Mouse (Mus musculus): ENCODE data around the gene Garnl3. TPM values are rescaled to one million over a fixed set of nuclear protein-coding genes. Genes with fewer than 3 reads are reported as not detected.
"Not testable (repeated sequence)": the region's sequence is repeated elsewhere in the genome, so short reads cannot be mapped to it uniquely, and the experiment has no call there.

The Garnl3 gene
- total and polyA plus RNA-seq, 3 experiments, result 0.55 to 2.6 TPM; not detected in 1

- Histone ChIP-seq H3K4me3 (ENCODE audit: low read depth, low read length) (no peak overlapping the region), H3K27me3 (ENCODE audit: insufficient read depth, low read length) (peaks cover 4% of the 10 kb centered on the region), H3K4me1 (ENCODE audit: insufficient read depth, low read depth, low read length) (no peaks in the 10 kb centered on the region), H3K36me3 (replicated peaks) (no peaks in the 10 kb centered on the region), H3K9me3 (replicated peaks) (no peaks in the 10 kb centered on the region)
- DNase-seq (ENCODE audit: low spot score), result no peak
- no peak for TF ChIP-seq TAL1 (conservative IDR thresholded peaks at IDR 0.05; ENCODE audit: low read depth, low read length)
- TF ChIP-seq CTCF (IDR thresholded peaks at IDR 0.05; ENCODE audit: low read depth, low read length), result no peak
- TF ChIP-seq GATA1 (IDR thresholded peaks at IDR 0.05; ENCODE audit: borderline replicate concordance, low read length), result no peak
- no peak for TF ChIP-seq GATA2 (IDR thresholded peaks at IDR 0.05; ENCODE audit: borderline replicate concordance, low read depth, low read length)
- no peak for TF ChIP-seq POLR2AphosphoS5 (IDR thresholded peaks at IDR 0.05; ENCODE audit: insufficient replicate concordance, low read depth, low read length)
- no peak for ATAC-seq (ENCODE audit: extremely low read depth, insufficient number of reproducible peaks, low FRiP score, poor library complexity, severe bottlenecking)
These were observed 114.3 kb downstream of the Garnl3 start for GRCm38 (mm10) chr2:33017191-33017590.

GRCm38 (mm10) chr2:33014877-33015276 lies 116.6 kb downstream of the Garnl3 start:
- no peaks in the 10 kb centered on the region for H3K9me3 ChIP-seq (replicated peaks)
- no peak for DNase-seq (ENCODE audit: low spot score)
- no peaks in the 10 kb centered on the region for H3K4me1 ChIP-seq (ENCODE audit: insufficient read depth, low read depth, low read length)
- ATAC-seq (ENCODE audit: extremely low read depth, insufficient number of reproducible peaks, low FRiP score, poor library complexity, severe bottlenecking), result no peak
- no peaks in the 10 kb centered on the region for H3K36me3 ChIP-seq (replicated peaks)
- H3K4me3 ChIP-seq (ENCODE audit: low read depth, low read length), result no peak overlapping the region
- peaks cover 9% of the 10 kb centered on the region for H3K27me3 ChIP-seq (ENCODE audit: insufficient read depth, low read length)
- TF ChIP-seq GATA1 (IDR thresholded peaks at IDR 0.05; ENCODE audit: borderline replicate concordance, low read length), result no peak
- no peak for TF ChIP-seq GATA2 (IDR thresholded peaks at IDR 0.05; ENCODE audit: borderline replicate concordance, low read depth, low read length)
- TF ChIP-seq CTCF (IDR thresholded peaks at IDR 0.05; ENCODE audit: low read depth, low read length), result no peak
- no peak for TF ChIP-seq POLR2AphosphoS5 (IDR thresholded peaks at IDR 0.05; ENCODE audit: insufficient replicate concordance, low read depth, low read length)
- no peak for TF ChIP-seq TAL1 (conservative IDR thresholded peaks at IDR 0.05; ENCODE audit: low read depth, low read length)

- not testable (repeated sequence) for DNase-seq (ENCODE audit: low spot score); H3K4me3 ChIP-seq (ENCODE audit: low read depth, low read length); H3K4me1 ChIP-seq (ENCODE audit: insufficient read depth, low read depth, low read length); H3K36me3 ChIP-seq (replicated peaks); H3K9me3 ChIP-seq (replicated peaks); ATAC-seq (ENCODE audit: extremely low read depth, insufficient number of reproducible peaks, low FRiP score, poor library complexity, severe bottlenecking)
- peaks cover 29% of the 10 kb centered on the region for H3K27me3 ChIP-seq (ENCODE audit: insufficient read depth, low read length)
These were observed 122.4 kb downstream of the Garnl3 start for GRCm38 (mm10) chr2:33009055-33009454.

DNA sequence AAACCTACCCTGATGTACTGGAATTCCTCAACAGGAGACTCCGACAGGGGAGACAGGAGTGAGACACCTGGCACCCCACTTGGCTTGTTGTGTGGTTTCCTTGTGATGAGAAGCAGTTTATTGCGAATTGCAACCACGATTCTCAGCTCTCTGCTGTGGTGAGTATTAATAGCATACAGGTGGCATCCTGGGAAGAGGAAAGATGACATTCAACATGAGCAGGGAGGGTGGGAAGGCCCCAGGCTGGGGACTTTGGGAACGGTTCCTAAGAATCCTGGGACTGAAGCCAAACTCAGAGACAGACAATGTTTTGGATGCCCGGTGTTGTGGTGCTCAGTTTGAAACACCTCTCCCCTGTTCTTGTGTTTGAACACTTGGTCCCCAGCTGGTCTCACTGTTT lies 126.4 kb downstream of the Garnl3 start:
- TF ChIP-seq GATA2 (IDR thresholded peaks at IDR 0.05; ENCODE audit: borderline replicate concordance, low read depth, low read length) (no peak), TAL1 (conservative IDR thresholded peaks at IDR 0.05; ENCODE audit: low read depth, low read length) (no peak), CTCF (IDR thresholded peaks at IDR 0.05; ENCODE audit: low read depth, low read length) (no peak), GATA1 (IDR thresholded peaks at IDR 0.05; ENCODE audit: borderline replicate concordance, low read length) (no peak), POLR2AphosphoS5 (IDR thresholded peaks at IDR 0.05; ENCODE audit: insufficient replicate concordance, low read depth, low read length) (no peak)
- H3K27me3 ChIP-seq (ENCODE audit: insufficient read depth, low read length), result peaks cover 40% of the 10 kb centered on the region
- H3K4me3 ChIP-seq (ENCODE audit: low read depth, low read length), result no peak overlapping the region
- no peak for ATAC-seq (ENCODE audit: extremely low read depth, insufficient number of reproducible peaks, low FRiP score, poor library complexity, severe bottlenecking)
- H3K4me1 ChIP-seq (ENCODE audit: insufficient read depth, low read depth, low read length), result no peaks in the 10 kb centered on the region
- no peaks in the 10 kb centered on the region for H3K9me3 ChIP-seq (replicated peaks)
- no peak for DNase-seq (ENCODE audit: low spot score)
- H3K36me3 ChIP-seq (replicated peaks), result no peaks in the 10 kb centered on the region

GRCm38 (mm10) chr2:33002144-33002543 lies 129.3 kb downstream of the Garnl3 start:
- Histone ChIP-seq H3K9me3 (replicated peaks) (no peaks in the 10 kb centered on the region), H3K27me3 (ENCODE audit: insufficient read depth, low read length) (peaks cover 42% of the 10 kb centered on the region)
- no peak for ATAC-seq (ENCODE audit: extremely low read depth, insufficient number of reproducible peaks, low FRiP score, poor library complexity, severe bottlenecking)

GRCm38 (mm10) chr2:32999752-33000151 lies 131.7 kb downstream of the Garnl3 start:
- DNase-seq (ENCODE audit: low spot score) (no peak), ATAC-seq (ENCODE audit: extremely low read depth, insufficient number of reproducible peaks, low FRiP score, poor library complexity, severe bottlenecking) (no peak)
- TF ChIP-seq POLR2AphosphoS5 (IDR thresholded peaks at IDR 0.05; ENCODE audit: insufficient replicate concordance, low read depth, low read length), result no peak
- no peak for TF ChIP-seq CTCF (IDR thresholded peaks at IDR 0.05; ENCODE audit: low read depth, low read length)
- TF ChIP-seq GATA2 (IDR thresholded peaks at IDR 0.05; ENCODE audit: borderline replicate concordance, low read depth, low read length), result no peak
- no peak for TF ChIP-seq TAL1 (conservative IDR thresholded peaks at IDR 0.05; ENCODE audit: low read depth, low read length)
- no peak for TF ChIP-seq GATA1 (IDR thresholded peaks at IDR 0.05; ENCODE audit: borderline replicate concordance, low read length)
- Histone ChIP-seq H3K27me3 (ENCODE audit: insufficient read depth, low read length) (peaks cover 40% of the 10 kb centered on the region), H3K4me1 (ENCODE audit: insufficient read depth, low read depth, low read length) (no peaks in the 10 kb centered on the region), H3K4me3 (ENCODE audit: low read depth, low read length) (no peak overlapping the region), H3K9me3 (replicated peaks) (no peaks in the 10 kb centered on the region), H3K36me3 (replicated peaks) (no peaks in the 10 kb centered on the region)

More at GRCm38 (mm10) chr2:33002144-33002543, 129.3 kb downstream of the Garnl3 start:
- no peaks in the 10 kb centered on the region for H3K36me3 ChIP-seq (replicated peaks)
- TF ChIP-seq GATA2 (IDR thresholded peaks at IDR 0.05; ENCODE audit: borderline replicate concordance, low read depth, low read length) (no peak), GATA1 (IDR thresholded peaks at IDR 0.05; ENCODE audit: borderline replicate concordance, low read length) (no peak), TAL1 (conservative IDR thresholded peaks at IDR 0.05; ENCODE audit: low read depth, low read length) (no peak), POLR2AphosphoS5 (IDR thresholded peaks at IDR 0.05; ENCODE audit: insufficient replicate concordance, low read depth, low read length) (no peak), CTCF (IDR thresholded peaks at IDR 0.05; ENCODE audit: low read depth, low read length) (no peak)
- no peak overlapping the region for H3K4me3 ChIP-seq (ENCODE audit: low read depth, low read length)
- no peak for DNase-seq (ENCODE audit: low spot score)
- H3K4me1 ChIP-seq (ENCODE audit: insufficient read depth, low read depth, low read length), result no peaks in the 10 kb centered on the region

DNA sequence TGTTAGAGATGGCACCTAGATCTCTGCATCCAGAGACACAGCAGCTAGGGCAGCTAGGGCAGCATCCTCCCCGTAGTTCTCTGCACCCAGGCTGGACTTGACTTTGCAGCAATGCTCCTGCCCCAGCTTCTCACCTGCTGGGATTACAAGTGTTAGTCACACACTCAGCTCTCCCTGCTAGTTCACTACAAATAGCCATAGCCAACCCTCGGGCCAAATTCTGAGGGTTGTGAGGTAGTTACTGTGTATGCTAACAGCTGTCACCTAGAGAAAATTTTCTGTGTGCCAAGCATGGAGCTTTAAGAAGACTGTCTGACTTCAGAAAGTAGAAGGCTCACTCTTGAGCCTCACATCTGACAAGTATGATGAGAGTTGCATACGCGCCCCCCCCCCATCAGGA lies 133.7 kb downstream of the Garnl3 start:
- no peak for DNase-seq (ENCODE audit: low spot score)
- no peak overlapping the region for H3K4me3 ChIP-seq (ENCODE audit: low read depth, low read length)
- ATAC-seq (ENCODE audit: extremely low read depth, insufficient number of reproducible peaks, low FRiP score, poor library complexity, severe bottlenecking), result no peak
- H3K36me3 ChIP-seq (replicated peaks), result no peaks in the 10 kb centered on the region
- peaks cover 32% of the 10 kb centered on the region for H3K27me3 ChIP-seq (ENCODE audit: insufficient read depth, low read length)
- no peaks in the 10 kb centered on the region for H3K9me3 ChIP-seq (replicated peaks)
- H3K4me1 ChIP-seq (ENCODE audit: insufficient read depth, low read depth, low read length), result no peaks in the 10 kb centered on the region
- TF ChIP-seq GATA2 (IDR thresholded peaks at IDR 0.05; ENCODE audit: borderline replicate concordance, low read depth, low read length) (no peak), TAL1 (conservative IDR thresholded peaks at IDR 0.05; ENCODE audit: low read depth, low read length) (no peak), GATA1 (IDR thresholded peaks at IDR 0.05; ENCODE audit: borderline replicate concordance, low read length) (no peak), POLR2AphosphoS5 (IDR thresholded peaks at IDR 0.05; ENCODE audit: insufficient replicate concordance, low read depth, low read length) (no peak), CTCF (IDR thresholded peaks at IDR 0.05; ENCODE audit: low read depth, low read length) (no peak)
